Mouse (Mus musculus): ENCODE results near the gene Zc3h10. TPM values are rescaled to one million over a fixed set of nuclear protein-coding genes. Genes with fewer than 3 reads are reported as not detected.

The Zc3h10 gene
- polyA plus RNA-seq, 1 experiment from 2014 or later = 10.4 TPM

GRCm38 (mm10) chr10:128588775-128589463 is 41.3 kb upstream of the Zc3h10 start:
- WGBS = 2% methylated on average over 23 of the region's 23 CpGs
- Histone ChIP-seq H3K4me3 (ENCODE audit: low read depth, low read length) (peak overlapping the region; percentile 62), H3K9ac (ENCODE audit: low read depth, low read length) (peak overlapping the region; percentile 77), H3K4me2 (replicated peaks; ENCODE audit: low read depth) (peak overlapping the region; percentile 95), H3K9me3 (ENCODE audit: control insufficient read depth) (no peaks in the 10 kb centered on the region), H3K36me3 (ENCODE audit: control insufficient read depth, insufficient read depth) (peaks cover 5% of the 10 kb centered on the region; the same call in 1 of the 2 replicates), H3K27ac (ENCODE audit: low read depth, low read length) (peak overlapping the region; percentile 98), H3K4me1 (replicated peaks; ENCODE audit: control insufficient read depth, insufficient read depth, low read length) (no peaks in the 10 kb centered on the region), H3K27me3 (replicated peaks; ENCODE audit: control insufficient read depth, insufficient read depth, low read length) (peaks cover 4% of the 10 kb centered on the region; the same call in 1 of the 2 replicates)
- TF ChIP-seq CTCF (IDR thresholded peaks at IDR 0.05; ENCODE audit: low read depth) = no peak
- peak; percentile 46 for ATAC-seq

- no peaks in the 10 kb centered on the region for H3K4me1 ChIP-seq (replicated peaks; ENCODE audit: control insufficient read depth, insufficient read depth, low read length)
- ATAC-seq = peak; percentile 5; the same call in 1 of the 2 replicates
Observed at GRCm38 (mm10) chr10:128588136-128588535, 40.6 kb upstream of the Zc3h10 start.

GRCm38 (mm10) chr10:128587697-128588096 is 40.1 kb upstream of the Zc3h10 start:
- ATAC-seq = peak; percentile 82
- peak; percentile 37; the same call in 1 of the 2 replicates for TF ChIP-seq CTCF (IDR thresholded peaks at IDR 0.05; ENCODE audit: low read depth)

More at GRCm38 (mm10) chr10:128588136-128588535, 40.6 kb upstream of the Zc3h10 start:
- peak overlapping the region; percentile 95 for H3K4me2 ChIP-seq (replicated peaks; ENCODE audit: low read depth)
- H3K27ac ChIP-seq (ENCODE audit: low read depth, low read length) = peak overlapping the region; percentile 98
- no peaks in the 10 kb centered on the region for H3K9me3 ChIP-seq (ENCODE audit: control insufficient read depth)
- TF ChIP-seq CTCF (IDR thresholded peaks at IDR 0.05; ENCODE audit: low read depth) = no peak
- peak overlapping the region; percentile 62 for H3K4me3 ChIP-seq (ENCODE audit: low read depth, low read length)
- 24% methylated on average over 1 of the region's 1 CpGs for WGBS
- H3K27me3 ChIP-seq (replicated peaks; ENCODE audit: control insufficient read depth, insufficient read depth, low read length) = peaks cover 4% of the 10 kb centered on the region; the same call in 1 of the 2 replicates
- peaks cover 8% of the 10 kb centered on the region for H3K36me3 ChIP-seq (ENCODE audit: control insufficient read depth, insufficient read depth)
- peak overlapping the region; percentile 77 for H3K9ac ChIP-seq (ENCODE audit: low read depth, low read length)

GRCm38 (mm10) chr10:128587120-128587519 is 39.5 kb upstream of the Zc3h10 start:
- Histone ChIP-seq H3K9me3 (ENCODE audit: control insufficient read depth) (no peaks in the 10 kb centered on the region), H3K27ac (ENCODE audit: low read depth, low read length) (peak overlapping the region; percentile 98), H3K4me3 (ENCODE audit: low read depth, low read length) (peak overlapping the region; percentile 30), H3K9ac (ENCODE audit: low read depth, low read length) (peak overlapping the region; percentile 37), H3K27me3 (replicated peaks; ENCODE audit: control insufficient read depth, insufficient read depth, low read length) (peaks cover 4% of the 10 kb centered on the region; the same call in 1 of the 2 replicates), H3K4me2 (replicated peaks; ENCODE audit: low read depth) (peak overlapping the region; percentile 95), H3K4me1 (replicated peaks; ENCODE audit: control insufficient read depth, insufficient read depth, low read length) (no peaks in the 10 kb centered on the region), H3K36me3 (ENCODE audit: control insufficient read depth, insufficient read depth) (peaks cover 14% of the 10 kb centered on the region)
- 32% methylated on average over 4 of the region's 4 CpGs for WGBS
- TF ChIP-seq CTCF (IDR thresholded peaks at IDR 0.05; ENCODE audit: low read depth) = no peak
- ATAC-seq = peak; percentile 7; the same call in 1 of the 2 replicates

More at GRCm38 (mm10) chr10:128587697-128588096, 40.1 kb upstream of the Zc3h10 start:
- Histone ChIP-seq H3K9me3 (ENCODE audit: control insufficient read depth) (no peaks in the 10 kb centered on the region), H3K27ac (ENCODE audit: low read depth, low read length) (peak overlapping the region; percentile 98), H3K4me1 (replicated peaks; ENCODE audit: control insufficient read depth, insufficient read depth, low read length) (no peaks in the 10 kb centered on the region), H3K9ac (ENCODE audit: low read depth, low read length) (peak overlapping the region; percentile 77; the same call in 1 of the 2 replicates), H3K27me3 (replicated peaks; ENCODE audit: control insufficient read depth, insufficient read depth, low read length) (peaks cover 4% of the 10 kb centered on the region; the same call in 1 of the 2 replicates), H3K36me3 (ENCODE audit: control insufficient read depth, insufficient read depth) (peaks cover 12% of the 10 kb centered on the region), H3K4me2 (replicated peaks; ENCODE audit: low read depth) (peak overlapping the region; percentile 95), H3K4me3 (ENCODE audit: low read depth, low read length) (peak overlapping the region; percentile 62)
- 27% methylated on average over 8 of the region's 8 CpGs for WGBS

- H3K4me3 ChIP-seq (ENCODE audit: low read depth, low read length) = peak overlapping the region; percentile 30
- H3K4me1 ChIP-seq (replicated peaks; ENCODE audit: control insufficient read depth, insufficient read depth, low read length) = no peaks in the 10 kb centered on the region
- H3K9ac ChIP-seq (ENCODE audit: low read depth, low read length) = peak overlapping the region; percentile 37
- TF ChIP-seq CTCF (IDR thresholded peaks at IDR 0.05; ENCODE audit: low read depth) = no peak
- H3K36me3 ChIP-seq (ENCODE audit: control insufficient read depth, insufficient read depth) = peaks cover 20% of the 10 kb centered on the region
- 9% methylated on average over 1 of the region's 1 CpGs for WGBS
- H3K4me2 ChIP-seq (replicated peaks; ENCODE audit: low read depth) = peak overlapping the region; percentile 95
- H3K27ac ChIP-seq (ENCODE audit: low read depth, low read length) = peak overlapping the region; percentile 98
- no peaks in the 10 kb centered on the region for H3K9me3 ChIP-seq (ENCODE audit: control insufficient read depth)
- no peak for ATAC-seq
- H3K27me3 ChIP-seq (replicated peaks; ENCODE audit: control insufficient read depth, insufficient read depth, low read length) = peaks cover 4% of the 10 kb centered on the region; the same call in 1 of the 2 replicates
Observed at GRCm38 (mm10) chr10:128586546-128586945, 39.0 kb upstream of the Zc3h10 start.

GRCm38 (mm10) chr10:128584386-128584785 is 36.8 kb upstream of the Zc3h10 start:
- 6% methylated on average over 4 of the region's 4 CpGs for whole genome bisulfite sequencing
- no peak overlapping the region for H3K9ac ChIP-seq (ENCODE audit: low read depth, low read length)
- H3K9me3 ChIP-seq (ENCODE audit: control insufficient read depth) = no peaks in the 10 kb centered on the region
- H3K27me3 ChIP-seq (replicated peaks; ENCODE audit: control insufficient read depth, insufficient read depth, low read length) = peaks cover 4% of the 10 kb centered on the region; the same call in 1 of the 2 replicates
- peak overlapping the region; percentile 57; the same call in 1 of the 2 replicates for H3K27ac ChIP-seq (ENCODE audit: low read depth, low read length)
- H3K36me3 ChIP-seq (ENCODE audit: control insufficient read depth, insufficient read depth) = peaks cover 25% of the 10 kb centered on the region
- H3K4me2 ChIP-seq (replicated peaks; ENCODE audit: low read depth) = peak overlapping the region; percentile 35
- 0 out of 2 replicates have a peak, but pooled peaks cover 5% of the 10 kb centered on the region for H3K4me1 ChIP-seq (replicated peaks; ENCODE audit: control insufficient read depth, insufficient read depth, low read length)
- ATAC-seq = peak; percentile 22
- H3K4me3 ChIP-seq (ENCODE audit: low read depth, low read length) = no peak overlapping the region
- TF ChIP-seq CTCF (IDR thresholded peaks at IDR 0.05; ENCODE audit: low read depth) = no peak
